Mouse (Mus musculus) hindbrain, embryonic 14.5 days (tissue): Measurements from ENCODE around the gene Wfdc15a. TPM values are rescaled to one million over a fixed set of nuclear protein-coding genes. Genes with fewer than 3 reads are reported as not detected.
"Not testable (repeated sequence)": the region's sequence is repeated elsewhere in the genome, so short reads cannot be mapped to it uniquely, and the experiment has no call there.

Source experiments
- ATAC-seq: fragments of 200-750 bp; cut with Nextera tagmentation; 2 replicates; pipeline ENCODE4 v1.8.0; 2017; ENCODE audit warnings: moderate number of reproducible peaks, mild to moderate bottlenecking, moderate TSS enrichment, moderate library complexity; ENCODE audit not compliant: low FRiP score
- DNase-seq: peaks from one replicate; pipeline ENCODE4 v3.0.0-alpha.2; 2015; ENCODE audit warnings: low spot score
- H3K27ac ChIP-seq: fragments of 300-500 bp; sonication (generic); 2 replicates; pipeline ENCODE4 v1.5.1; 2014; ENCODE audit warnings: mild to moderate bottlenecking, moderate library complexity
- H3K27me3 ChIP-seq: fragments of 300-500 bp; sonication (generic); 2 replicates; pipeline ENCODE4 v1.6.1; 2014; ENCODE audit warnings: mild to moderate bottlenecking, low read length, mixed read lengths; ENCODE audit not compliant: control insufficient read depth, insufficient read depth
- H3K36me3 ChIP-seq: fragments of 300-500 bp; sonication (generic); replicated peaks from 2 replicates; pipeline ENCODE4 v1.6.1; 2014; ENCODE audit not compliant: control insufficient read depth, insufficient read depth
- H3K4me1 ChIP-seq: fragments of 300-500 bp; sonication (generic); replicated peaks from 2 replicates; pipeline ENCODE4 v1.6.1; 2014; ENCODE audit warnings: antibody characterized with exemption, low read length, mixed read lengths; ENCODE audit not compliant: control insufficient read depth, insufficient read depth
- H3K4me2 ChIP-seq: fragments of 300-500 bp; sonication (generic); replicated peaks from 2 replicates; pipeline ENCODE4 v1.6.1; 2014; ENCODE audit warnings: mild to moderate bottlenecking, moderate library complexity
- H3K4me3 ChIP-seq: fragments of 300-500 bp; sonication (generic); replicated peaks from 2 replicates; pipeline ENCODE4 v1.5.1; 2014; ENCODE audit warnings: mild to moderate bottlenecking, low read length
- H3K9ac ChIP-seq: fragments of 300-500 bp; sonication (generic); 2 replicates; pipeline ENCODE4 v1.6.1; 2014
- H3K9me3 ChIP-seq: fragments of 300-500 bp; sonication (generic); 2 replicates; pipeline ENCODE4 v1.6.1; 2016; ENCODE audit warnings: low read length; ENCODE audit not compliant: control insufficient read depth
- WGBS: fragments of 180-500 bp; shearing (Covaris S2); extraction: QIAGEN DNeasy Blood & Tissue Kit; methylation state at CpG from one replicate; pipeline ENCODE4 v1.1.7; 2014; 5-methylcytosine and 5-hydroxymethylcytosine counted together
- polyA plus RNA-seq: library from polyadenylated mRNA; unstranded; fragments of >200 nt; fragmentation: Nextera tagmentation; extraction: Ambion mirVana; gene quantifications from 2 replicates; pipeline ENCODE4 v1.2.1, GENCODE M21; 2014

Gene Wfdc15a
- polyA plus RNA-seq, 1 experiment from 2014 or later: not detected

GRCm38 (mm10) chr2:164206011-164206410 lies 6.1 kb upstream of the Wfdc15a start:
- not testable (repeated sequence) for H3K27me3 ChIP-seq, ATAC-seq, DNase-seq, H3K36me3 ChIP-seq, H3K9me3 ChIP-seq, H3K4me3 ChIP-seq, H3K9ac ChIP-seq, H3K4me1 ChIP-seq, H3K27ac ChIP-seq, H3K4me2 ChIP-seq
- 89% methylated on average over 10 of the region's 10 CpGs for whole genome bisulfite sequencing

- Histone ChIP-seq H3K4me2 (no peak overlapping the region), H3K36me3 (no peaks in the 10 kb centered on the region), H3K4me3 (no peak overlapping the region), H3K4me1 (no peaks in the 10 kb centered on the region), H3K9me3 (no peaks in the 10 kb centered on the region), H3K9ac (no peak overlapping the region), H3K27ac (no peak overlapping the region), H3K27me3 (no peaks in the 10 kb centered on the region)
- DNase-seq: no peak
- no peak for ATAC-seq
- 85% methylated on average over 5 of the region's 5 CpGs for WGBS
Observed at GRCm38 (mm10) chr2:164196700-164196990, 3.3 kb downstream of the Wfdc15a start.

DNA sequence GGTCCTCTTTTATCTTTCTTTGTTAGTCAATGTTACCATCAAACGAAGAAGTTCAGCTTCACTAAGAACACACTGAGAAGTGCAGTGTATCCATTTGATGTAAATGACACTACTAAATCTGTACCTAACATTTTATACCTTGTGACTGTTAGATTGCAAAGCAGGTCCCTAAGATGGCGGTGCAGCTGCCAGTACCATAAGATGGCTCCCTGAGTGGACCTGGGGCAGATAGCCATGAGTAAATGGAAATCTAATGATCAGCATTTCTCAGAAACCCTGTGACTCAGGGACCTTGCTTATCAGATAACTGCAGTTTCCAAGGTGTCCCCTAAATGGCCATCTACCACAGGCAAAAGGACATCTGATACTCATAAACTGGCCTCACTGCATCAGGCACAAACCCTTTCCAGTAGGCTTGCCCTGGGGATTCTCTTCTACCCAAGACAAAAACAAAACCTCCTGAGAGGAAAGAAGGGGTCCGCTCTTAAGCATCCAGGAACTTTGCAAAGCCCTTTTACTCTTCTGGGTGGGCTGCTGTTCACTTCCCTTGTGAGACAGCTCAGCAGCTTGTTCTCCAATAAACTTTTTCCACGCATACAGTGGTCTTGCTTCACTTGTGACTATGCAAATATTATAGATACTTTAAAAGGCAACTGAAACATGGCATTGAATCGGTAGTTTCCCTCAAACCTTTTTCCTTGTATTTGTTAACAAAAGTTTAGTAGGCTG lies 3.8 kb downstream of the Wfdc15a start:
- no peak for ATAC-seq
- 89% methylated on average over 5 of the region's 5 CpGs for WGBS
- H3K4me1 ChIP-seq: no peaks in the 10 kb centered on the region
- H3K36me3 ChIP-seq: no peaks in the 10 kb centered on the region
- H3K9me3 ChIP-seq: no peaks in the 10 kb centered on the region
- no peak overlapping the region for H3K9ac ChIP-seq
- H3K4me2 ChIP-seq: no peak overlapping the region
- no peak overlapping the region for H3K27ac ChIP-seq
- no peaks in the 10 kb centered on the region for H3K27me3 ChIP-seq
- no peak for DNase-seq
- no peak overlapping the region for H3K4me3 ChIP-seq

DNA sequence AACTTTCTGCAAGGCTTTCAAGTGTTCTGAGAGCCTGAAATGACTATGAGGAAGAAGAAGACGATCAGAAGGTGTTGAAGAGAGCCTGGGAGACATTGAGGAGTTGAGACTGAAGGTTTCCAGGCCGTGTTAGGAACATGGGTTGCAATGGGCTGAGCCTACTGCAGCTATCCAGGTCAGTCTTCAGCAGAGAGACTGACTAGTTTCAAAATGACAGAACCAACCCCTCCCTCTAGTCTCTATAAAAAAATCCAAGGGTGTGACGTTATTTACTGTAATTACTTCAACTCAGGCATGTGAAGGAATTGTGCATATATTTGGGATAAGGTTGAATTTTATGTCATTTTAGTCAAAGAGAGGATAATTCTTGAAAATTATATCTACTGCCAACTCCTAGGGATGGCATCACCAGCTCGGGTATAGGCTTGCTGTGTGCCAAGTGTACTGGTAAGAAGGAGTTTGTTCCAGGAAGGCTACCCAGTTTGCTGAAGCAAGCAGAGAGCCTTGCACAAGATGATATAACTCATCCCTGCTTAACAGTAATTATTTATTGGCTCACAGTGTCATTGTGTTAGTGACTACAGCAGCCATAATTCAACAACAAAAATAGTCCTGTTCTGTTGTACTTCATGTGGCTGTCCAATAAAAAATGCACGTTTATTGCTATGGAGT lies 4.8 kb downstream of the Wfdc15a start:
- WGBS: 83% methylated on average over 5 of the region's 5 CpGs
- H3K4me1 ChIP-seq: no peaks in the 10 kb centered on the region
- H3K9me3 ChIP-seq: no peaks in the 10 kb centered on the region
- no peak for ATAC-seq
- H3K9ac ChIP-seq: no peak overlapping the region
- DNase-seq: no peak
- no peak overlapping the region for H3K4me3 ChIP-seq
- no peaks in the 10 kb centered on the region for H3K36me3 ChIP-seq
- H3K4me2 ChIP-seq: no peak overlapping the region
- no peak overlapping the region for H3K27ac ChIP-seq
- H3K27me3 ChIP-seq: no peaks in the 10 kb centered on the region

DNA sequence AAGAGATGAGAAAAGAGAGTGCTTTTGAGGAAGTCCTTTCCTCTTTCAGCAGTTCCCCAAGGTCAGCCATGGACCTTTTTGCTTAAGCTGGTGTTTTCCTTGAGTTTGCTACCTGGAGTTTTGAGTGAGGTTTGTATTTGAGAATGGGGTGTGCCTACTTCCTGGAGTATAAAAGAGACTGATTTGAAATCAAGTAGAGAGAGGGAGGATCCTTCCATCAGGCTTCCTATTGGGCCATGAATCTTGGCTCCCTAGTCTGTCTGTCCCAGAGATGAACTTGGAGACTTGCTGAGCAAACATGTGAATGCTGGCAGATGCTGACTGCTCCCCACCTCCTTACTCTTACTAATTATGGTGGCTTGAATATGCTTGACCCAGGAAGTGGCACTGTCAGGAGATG lies 7.7 kb downstream of the Wfdc15a start:
- no peaks in the 10 kb centered on the region for H3K27me3 ChIP-seq
- no peaks in the 10 kb centered on the region for H3K4me1 ChIP-seq
- H3K4me3 ChIP-seq: no peak overlapping the region
- H3K4me2 ChIP-seq: no peak overlapping the region
- no peaks in the 10 kb centered on the region for H3K36me3 ChIP-seq
- no peak for ATAC-seq
- H3K9me3 ChIP-seq: no peaks in the 10 kb centered on the region
- no peak for DNase-seq
- H3K9ac ChIP-seq: no peak overlapping the region
- no peak overlapping the region for H3K27ac ChIP-seq

- no peaks in the 10 kb centered on the region for H3K27me3 ChIP-seq
- ATAC-seq: no peak
- H3K4me1 ChIP-seq: no peaks in the 10 kb centered on the region
- H3K36me3 ChIP-seq: no peaks in the 10 kb centered on the region
- 94% methylated on average over 6 of the region's 6 CpGs for WGBS
- no peak within 1 kb of the TSS for H3K9ac ChIP-seq
- no peak within 1 kb of the TSS for H3K4me2 ChIP-seq
- no peak within 1 kb of the TSS for H3K4me3 ChIP-seq
- no peak for DNase-seq
- H3K9me3 ChIP-seq: no peaks in the 10 kb centered on the region
- H3K27ac ChIP-seq: no peak within 1 kb of the TSS
Observed at GRCm38 (mm10) chr2:164190576-164190975, 9.4 kb downstream of the Wfdc15a start, which contains the start of gene Wfdc12. Gene Wfdc12 (minus strand): TSS chr2:164190608.

- H3K27me3 ChIP-seq: no peaks in the 10 kb centered on the region
- WGBS: 29% methylated on average over 5 of the region's 5 CpGs
- H3K4me2 ChIP-seq: no peak overlapping the region
- no peak overlapping the region for H3K9ac ChIP-seq
- ATAC-seq: no peak
- H3K4me1 ChIP-seq: no peaks in the 10 kb centered on the region
- no peaks in the 10 kb centered on the region for H3K36me3 ChIP-seq
- H3K9me3 ChIP-seq: no peaks in the 10 kb centered on the region
- DNase-seq: no peak
- no peak overlapping the region for H3K4me3 ChIP-seq
- H3K27ac ChIP-seq: no peak overlapping the region
Observed at GRCm38 (mm10) chr2:164188722-164189121, 11.2 kb downstream of the Wfdc15a start.

GRCm38 (mm10) chr2:164184145-164184719 lies 15.7 kb downstream of the Wfdc15a start:
- no peak for DNase-seq
- H3K9me3 ChIP-seq: no peaks in the 10 kb centered on the region
- H3K4me1 ChIP-seq: no peaks in the 10 kb centered on the region
- H3K4me2 ChIP-seq: no peak overlapping the region
- H3K36me3 ChIP-seq: no peaks in the 10 kb centered on the region
- H3K27me3 ChIP-seq: no peaks in the 10 kb centered on the region
- no peak overlapping the region for H3K4me3 ChIP-seq
- no peak overlapping the region for H3K9ac ChIP-seq
- H3K27ac ChIP-seq: no peak overlapping the region
- 43% methylated on average over 9 of the region's 9 CpGs for WGBS
- ATAC-seq: no peak

DNA sequence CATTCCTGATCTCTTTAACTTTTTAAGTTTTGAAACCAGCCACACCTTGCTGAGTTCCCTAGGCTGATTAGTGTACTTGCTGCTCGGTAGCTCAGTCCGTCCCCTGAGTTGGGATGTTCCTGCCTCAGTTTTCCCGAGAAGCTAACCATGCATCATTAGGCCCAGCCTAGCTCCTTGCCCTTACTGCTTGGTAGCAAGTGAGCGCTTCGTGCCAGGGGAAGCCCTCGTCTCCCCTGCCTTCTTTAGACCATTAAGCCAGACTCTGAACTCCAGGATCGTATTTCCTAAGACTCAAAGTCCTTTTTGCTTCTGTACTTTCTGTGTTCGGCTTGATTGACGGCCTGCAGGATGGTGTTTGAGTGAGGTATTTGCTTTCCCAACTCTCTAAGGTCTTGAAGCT lies 16.6 kb downstream of the Wfdc15a start:
- DNase-seq (no peak), ATAC-seq (no peak)
- Histone ChIP-seq H3K36me3 (no peaks in the 10 kb centered on the region), H3K27ac (no peak overlapping the region), H3K9ac (no peak overlapping the region), H3K4me3 (no peak overlapping the region), H3K4me2 (no peak overlapping the region), H3K27me3 (no peaks in the 10 kb centered on the region), H3K4me1 (no peaks in the 10 kb centered on the region), H3K9me3 (no peaks in the 10 kb centered on the region)
- 78% methylated on average over 9 of the region's 9 CpGs for WGBS
